Mouse (Mus musculus): ENCODE measurements around the gene Egr2.

- TF ChIP-seq CTCF (IDR thresholded peaks at IDR 0.05; ENCODE audit: borderline replicate concordance, extremely low read depth, insufficient read depth, insufficient read length) (no peak), POLR2A (IDR thresholded peaks at IDR 0.05; ENCODE audit: borderline replicate concordance, extremely low read depth, insufficient read depth, insufficient read length, poor library complexity, severe bottlenecking) (no peak)
Measured at GRCm38 (mm10) chr10:67581698-67582285, 46.5 kb downstream of the Egr2 start.
